Comparison of ENCODE assay signal across 18 mouse cellular contexts in genomic region chr3:28447950-28448349, GRCm38 (mm10).
"Had no signal": no experiment of that assay in that cellular context is flagged by ENCODE, and none has a peak within 500 bp of the region (broad histone marks: within the 10 kb centered on the region; RNA-seq: fewer than 3 reads in every experiment).

No protein-coding gene starts in this region.

- H3K9me3 ChIP-seq: midbrain, embryonic 12.5 days; midbrain, embryonic 15.5 days; stomach, embryonic 15.5 days had no signal

- H3K4me1 ChIP-seq: liver, embryonic 13.5 days; midbrain, embryonic 12.5 days; midbrain, embryonic 15.5 days; stomach, embryonic 15.5 days had no signal

- H3K27ac ChIP-seq: kidney, postnatal 0 days; layer of hippocampus, adult 2 months; left cerebral cortex, adult 2 months; liver, embryonic 13.5 days; macrophage; midbrain, embryonic 12.5 days; midbrain, embryonic 15.5 days; stomach, embryonic 15.5 days had no signal

- H3K4me3 ChIP-seq: layer of hippocampus, adult 2 months; left cerebral cortex, adult 2 months; liver, embryonic 13.5 days; midbrain, embryonic 12.5 days; midbrain, embryonic 15.5 days; stomach, embryonic 15.5 days had no signal

- ATAC-seq: midbrain, embryonic 15.5 days had no signal

- H3K4me2 ChIP-seq: liver, embryonic 13.5 days; midbrain, embryonic 12.5 days; midbrain, embryonic 15.5 days; stomach, embryonic 15.5 days had no signal

- H3K9ac ChIP-seq: liver, embryonic 13.5 days; midbrain, embryonic 12.5 days; midbrain, embryonic 15.5 days; stomach, embryonic 15.5 days had no signal

- H3K36me3 ChIP-seq: liver, embryonic 13.5 days; midbrain, embryonic 12.5 days; midbrain, embryonic 15.5 days; stomach, embryonic 15.5 days had no signal

- H3K27me3 ChIP-seq: liver, embryonic 13.5 days; midbrain, embryonic 12.5 days; midbrain, embryonic 15.5 days; stomach, embryonic 15.5 days had no signal

- DNase-seq: kidney, adult 18-20 months; kidney, adult 9 months; kidney, postnatal 25 days; layer of hippocampus, adult 9-11 months; liver, embryonic 13.5 days; lung, adult 2 months; lung, postnatal 14 days; right cerebral cortex, adult 18-20 months; right cerebral cortex, postnatal 25 days; spleen, adult 18-20 months; thymus, postnatal 25 days had no signal
